Mouse (Mus musculus) stomach, embryonic 16.5 days (tissue): Measurements from ENCODE around the gene Rab38. TPM values are rescaled to one million over a fixed set of nuclear protein-coding genes. Genes with fewer than 3 reads are reported as not detected.
A peak's percentile ranks its signal among the peaks of the same experiment; 100 is the strongest.

Source experiments
- ATAC-seq: fragments of 200-750 bp; cut with Nextera tagmentation; 2 replicates; pipeline ENCODE4 v1.8.0; 2017; ENCODE audit warnings: moderate number of reproducible peaks, moderate TSS enrichment; ENCODE audit not compliant: insufficient read depth, low FRiP score
- H3K27ac ChIP-seq: fragments of 300-500 bp; sonication (generic); 2 replicates; pipeline ENCODE4 v1.5.1; 2014; ENCODE audit warnings: low read length
- H3K27me3 ChIP-seq: fragments of 300-500 bp; sonication (generic); 2 replicates; pipeline ENCODE4 v1.6.1; 2014; ENCODE audit warnings: low read length, control low read depth, mixed read lengths; ENCODE audit not compliant: control insufficient read depth, insufficient read depth
- H3K36me3 ChIP-seq: fragments of 300-500 bp; sonication (generic); 2 replicates; pipeline ENCODE4 v1.6.1; 2014; ENCODE audit warnings: low read length; ENCODE audit not compliant: control insufficient read depth, insufficient read depth
- H3K4me1 ChIP-seq: fragments of 300-500 bp; sonication (generic); 2 replicates; pipeline ENCODE4 v1.6.1; 2014; ENCODE audit warnings: low read length, control low read depth, mixed read lengths; ENCODE audit not compliant: control insufficient read depth, insufficient read depth
- H3K4me2 ChIP-seq: fragments of 300-500 bp; sonication (generic); 2 replicates; pipeline ENCODE4 v1.6.1; 2014; ENCODE audit warnings: low read depth, low read length, mixed read lengths
- H3K4me3 ChIP-seq: fragments of 300-500 bp; sonication (generic); replicated peaks from 2 replicates; pipeline ENCODE4 v1.5.1; 2014; ENCODE audit warnings: mild to moderate bottlenecking, low read length
- H3K9ac ChIP-seq: fragments of 300-500 bp; sonication (generic); 2 replicates; pipeline ENCODE4 v1.6.1; 2014; ENCODE audit warnings: low read length
- H3K9me3 ChIP-seq: fragments of 300-500 bp; sonication (generic); replicated peaks from 2 replicates; pipeline ENCODE4 v1.6.1; 2016; ENCODE audit warnings: low read length, control low read depth; ENCODE audit not compliant: control insufficient read depth
- WGBS: fragments of 180-500 bp; shearing (Covaris S2); extraction: QIAGEN DNeasy Blood & Tissue Kit; methylation state at CpG from one replicate; pipeline ENCODE4 v1.1.7; 2014; 5-methylcytosine and 5-hydroxymethylcytosine counted together
- polyA plus RNA-seq: library from polyadenylated mRNA; unstranded; fragments of >200 nt; fragmentation: Nextera tagmentation; extraction: Ambion mirVana; gene quantifications from 2 replicates; pipeline ENCODE4 v1.2.1, GENCODE M21; 2015

Rab38 gene
- polyA plus RNA-seq: 22.5 and 29.0 TPM in 2 replicates

DNA sequence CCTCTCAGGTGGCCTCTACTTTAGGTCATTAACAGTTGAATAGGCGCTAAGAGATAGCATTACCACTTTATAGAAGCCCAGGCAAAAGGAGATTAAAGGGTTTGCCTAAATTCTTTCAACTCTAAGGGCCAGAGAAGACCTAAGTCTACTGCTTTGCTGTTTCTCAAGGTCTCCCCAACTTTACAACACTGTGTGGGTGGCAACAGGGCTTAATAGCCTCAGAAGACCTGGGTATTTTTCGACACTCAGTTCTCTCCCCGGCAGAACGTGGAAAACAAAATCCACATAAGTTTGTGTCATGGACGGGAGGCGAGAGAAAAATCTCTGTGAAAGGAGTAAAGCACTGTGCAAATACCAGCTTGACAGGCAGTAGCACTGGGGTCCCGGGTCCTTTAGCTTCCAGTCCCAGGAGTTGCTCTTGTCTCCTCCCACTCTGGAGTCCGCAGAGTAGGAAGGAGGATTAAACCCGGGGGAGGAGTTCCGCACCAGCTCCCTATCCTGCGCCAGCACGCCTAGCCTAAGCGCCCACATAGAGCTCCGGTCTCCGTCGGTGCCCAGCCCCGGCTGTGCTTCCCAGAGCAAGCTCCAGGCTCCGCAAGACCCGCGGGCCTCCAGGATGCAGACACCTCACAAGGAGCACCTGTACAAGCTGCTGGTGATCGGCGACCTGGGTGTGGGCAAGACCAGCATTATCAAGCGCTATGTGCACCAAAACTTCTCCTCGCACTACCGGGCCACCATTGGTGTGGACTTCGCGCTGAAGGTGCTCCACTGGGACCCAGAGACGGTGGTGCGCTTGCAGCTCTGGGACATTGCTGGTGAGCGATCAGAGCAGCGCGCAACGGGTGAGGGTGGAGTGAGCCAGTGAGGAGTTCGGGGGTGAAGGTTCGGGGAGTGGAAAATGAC is at the start of gene Rab38:
Rab38 (plus strand) TSS at position 488 of the 906 bp plus-strand sequence.
- H3K9me3 ChIP-seq: no peaks in the 10 kb centered on the region
- under 1% methylated on average over 35 of the region's 35 CpGs for WGBS
- H3K27ac ChIP-seq: peak within 1 kb of the TSS; percentile 70
- H3K4me1 ChIP-seq: no peaks in the 10 kb centered on the region
- H3K9ac ChIP-seq: peak within 1 kb of the TSS; percentile 82
- H3K4me3 ChIP-seq: peak within 1 kb of the TSS; percentile 67
- H3K27me3 ChIP-seq: no peaks in the 10 kb centered on the region
- no peaks in the 10 kb centered on the region for H3K36me3 ChIP-seq
- H3K4me2 ChIP-seq: peak within 1 kb of the TSS; percentile 93
- ATAC-seq: peak; percentile 98

DNA sequence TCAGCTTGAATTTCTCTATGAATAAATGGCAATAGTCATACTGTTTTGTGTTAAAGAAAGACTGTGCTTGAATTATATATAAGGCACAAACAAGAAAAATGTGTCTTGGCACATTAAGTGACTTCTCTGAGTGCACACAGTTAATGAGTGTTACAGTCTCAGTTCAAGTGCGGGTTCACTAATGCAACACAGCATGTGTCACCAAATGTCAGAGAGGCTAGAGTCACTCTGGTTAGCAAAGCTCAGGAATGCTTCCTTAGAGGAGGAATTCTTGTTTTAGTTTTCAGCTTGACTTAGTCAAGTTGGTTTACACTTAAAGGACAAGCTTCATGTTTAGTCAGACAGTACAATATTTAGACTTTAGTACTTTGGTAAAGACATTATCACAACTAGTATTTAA is 35.5 kb upstream of the Rab38 start:
- 64% methylated on average over 1 of the region's 1 CpGs for WGBS
- Histone ChIP-seq H3K4me2 (no peak overlapping the region), H3K36me3 (no peaks in the 10 kb centered on the region), H3K27ac (no peak overlapping the region), H3K9me3 (no peaks in the 10 kb centered on the region), H3K4me1 (no peaks in the 10 kb centered on the region), H3K27me3 (no peaks in the 10 kb centered on the region), H3K9ac (no peak overlapping the region), H3K4me3 (no peak overlapping the region)
- no peak for ATAC-seq

DNA sequence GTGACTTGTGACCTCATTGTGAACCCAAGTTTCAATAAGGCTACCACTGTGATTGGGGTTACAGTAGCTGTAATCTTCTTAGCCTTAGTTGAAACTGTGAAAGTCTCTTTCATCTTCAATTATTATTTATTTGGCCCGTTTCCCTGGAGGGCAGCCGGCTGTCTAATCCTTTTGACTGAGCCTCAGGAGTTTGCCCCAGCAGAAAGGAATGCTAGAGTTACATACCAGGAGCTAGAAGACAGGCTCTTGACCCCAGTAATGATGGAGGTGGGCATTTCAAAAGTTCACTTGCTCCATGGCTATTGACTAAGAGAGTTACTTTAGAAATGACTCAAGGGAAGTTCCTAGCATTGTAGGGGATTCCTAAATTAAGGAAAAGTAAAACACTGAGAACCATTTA is 34.3 kb upstream of the Rab38 start:
- Histone ChIP-seq H3K4me3 (no peak overlapping the region), H3K27ac (no peak overlapping the region), H3K4me1 (no peaks in the 10 kb centered on the region), H3K27me3 (no peaks in the 10 kb centered on the region), H3K36me3 (no peaks in the 10 kb centered on the region), H3K9me3 (no peaks in the 10 kb centered on the region), H3K4me2 (no peak overlapping the region), H3K9ac (no peak overlapping the region)
- ATAC-seq: no peak
- WGBS: 18% methylated on average over 2 of the region's 2 CpGs

DNA sequence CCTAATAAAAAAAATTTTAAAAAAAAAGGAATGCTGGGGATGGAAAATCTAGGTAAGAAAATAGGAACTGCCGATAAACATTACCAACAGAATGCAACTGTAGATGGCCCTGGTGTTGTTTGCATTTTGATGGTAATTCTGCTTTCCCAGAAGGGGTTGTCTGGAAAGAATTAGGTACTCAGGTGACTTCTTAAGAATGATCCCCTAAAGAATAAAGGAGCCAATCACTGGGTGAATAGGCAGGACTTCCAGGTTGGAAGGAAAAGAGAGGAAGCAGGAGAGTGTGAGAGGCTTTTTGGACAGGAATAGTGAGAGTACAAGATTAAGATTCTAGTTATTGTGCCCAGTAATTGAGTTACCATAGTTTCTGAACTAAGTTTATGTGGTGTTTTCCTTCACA is 24.8 kb upstream of the Rab38 start:
- ATAC-seq: no peak
- Histone ChIP-seq H3K27me3 (no peaks in the 10 kb centered on the region), H3K4me2 (no peak overlapping the region), H3K9ac (no peak overlapping the region), H3K4me1 (no peaks in the 10 kb centered on the region), H3K27ac (no peak overlapping the region), H3K9me3 (no peaks in the 10 kb centered on the region), H3K36me3 (no peaks in the 10 kb centered on the region), H3K4me3 (no peak overlapping the region)
- 95% methylated on average over 1 of the region's 1 CpGs for WGBS

DNA sequence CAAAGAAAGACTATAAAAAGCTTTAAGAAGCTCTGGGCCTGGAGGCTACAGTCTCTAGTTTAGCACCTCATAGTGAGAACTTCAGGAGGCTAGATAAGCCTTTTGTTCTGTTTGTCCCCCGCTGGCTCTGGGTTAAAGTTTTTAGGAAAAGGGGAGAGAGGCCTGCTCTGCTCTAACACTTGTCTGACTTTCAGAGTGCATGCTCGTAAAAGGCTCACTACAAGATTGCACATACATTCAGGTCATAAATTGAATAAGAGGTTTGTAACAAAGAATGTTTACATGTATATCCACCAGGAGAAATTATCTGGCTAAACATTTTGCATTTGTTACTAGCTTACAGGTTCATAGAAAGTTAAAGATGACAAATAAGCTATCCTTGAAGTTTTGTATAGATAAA is 23.6 kb upstream of the Rab38 start:
- H3K27me3 ChIP-seq: no peaks in the 10 kb centered on the region
- H3K4me3 ChIP-seq: no peak overlapping the region
- no peaks in the 10 kb centered on the region for H3K4me1 ChIP-seq
- no peak overlapping the region for H3K4me2 ChIP-seq
- no peaks in the 10 kb centered on the region for H3K36me3 ChIP-seq
- H3K9ac ChIP-seq: no peak overlapping the region
- no peaks in the 10 kb centered on the region for H3K9me3 ChIP-seq
- no peak for ATAC-seq
- 84% methylated on average over 2 of the region's 2 CpGs for WGBS
- no peak overlapping the region for H3K27ac ChIP-seq

DNA sequence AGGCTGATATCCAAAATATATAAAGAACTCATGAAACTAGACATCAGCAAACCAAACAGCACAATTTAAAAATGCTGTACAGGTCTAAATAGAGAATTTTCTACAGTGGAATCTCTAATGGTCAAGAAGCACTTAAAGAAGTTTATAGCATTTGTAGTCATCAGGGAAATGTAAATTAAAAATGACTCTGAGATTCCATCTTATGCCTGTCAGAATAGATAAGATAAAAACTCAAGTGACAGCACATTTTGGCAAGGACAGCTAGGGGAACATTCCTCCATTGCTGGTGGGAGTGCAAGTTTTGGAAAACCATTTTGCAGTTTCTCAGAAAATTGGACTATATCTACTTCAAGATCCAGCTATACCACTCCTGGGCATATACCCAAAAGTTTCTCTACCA is 8.3 kb upstream of the Rab38 start:
- Histone ChIP-seq H3K4me2 (no peak overlapping the region), H3K9me3 (no peaks in the 10 kb centered on the region), H3K9ac (no peak overlapping the region), H3K27me3 (no peaks in the 10 kb centered on the region), H3K36me3 (no peaks in the 10 kb centered on the region), H3K4me3 (no peak overlapping the region), H3K27ac (no peak overlapping the region), H3K4me1 (no peaks in the 10 kb centered on the region)
- no peak for ATAC-seq

DNA sequence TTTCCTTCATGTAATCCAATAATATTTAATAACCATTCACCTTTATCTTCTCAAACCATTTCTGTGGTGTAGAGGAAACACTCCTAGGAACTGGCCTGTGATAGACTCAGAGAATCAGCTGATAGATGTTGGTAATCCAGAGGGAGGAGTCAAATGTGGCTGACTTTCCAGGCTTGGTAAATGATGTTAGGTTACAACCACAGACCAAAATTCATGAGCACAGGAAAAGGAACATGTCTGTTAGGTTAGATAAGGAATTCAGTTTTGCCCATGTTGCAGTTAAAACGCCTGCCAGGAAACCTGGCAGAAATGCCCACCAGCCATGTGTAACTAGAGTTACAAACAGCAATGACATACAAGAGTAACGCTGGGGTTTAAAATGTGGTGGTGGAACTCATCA is 6.2 kb upstream of the Rab38 start:
- Histone ChIP-seq H3K9ac (no peak overlapping the region), H3K27me3 (no peaks in the 10 kb centered on the region), H3K4me1 (no peaks in the 10 kb centered on the region), H3K27ac (no peak overlapping the region), H3K36me3 (no peaks in the 10 kb centered on the region), H3K4me2 (no peak overlapping the region), H3K9me3 (no peaks in the 10 kb centered on the region), H3K4me3 (no peak overlapping the region)
- WGBS: 74% methylated on average over 2 of the region's 2 CpGs
- ATAC-seq: no peak

DNA sequence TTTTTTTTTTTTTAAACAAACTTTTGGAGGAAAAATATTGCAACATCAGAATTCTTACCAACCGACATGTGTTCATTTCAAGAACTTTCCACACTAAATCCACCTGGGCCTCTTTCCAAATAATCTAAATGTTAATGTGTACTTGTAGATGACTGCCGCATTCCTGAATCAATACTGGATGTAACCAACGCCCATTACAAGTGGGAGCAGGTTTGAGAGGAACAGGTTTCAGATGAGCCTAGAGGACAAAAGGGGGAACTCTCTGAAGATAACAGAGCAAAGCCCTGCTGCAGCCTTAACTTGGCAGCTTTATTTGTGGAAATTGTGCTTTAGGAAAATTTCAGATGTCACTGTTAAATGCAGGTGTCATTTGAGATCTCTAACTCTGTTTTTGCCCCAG is 4.3 kb upstream of the Rab38 start:
- ATAC-seq: no peak
- 44% methylated on average over 3 of the region's 3 CpGs for WGBS

DNA sequence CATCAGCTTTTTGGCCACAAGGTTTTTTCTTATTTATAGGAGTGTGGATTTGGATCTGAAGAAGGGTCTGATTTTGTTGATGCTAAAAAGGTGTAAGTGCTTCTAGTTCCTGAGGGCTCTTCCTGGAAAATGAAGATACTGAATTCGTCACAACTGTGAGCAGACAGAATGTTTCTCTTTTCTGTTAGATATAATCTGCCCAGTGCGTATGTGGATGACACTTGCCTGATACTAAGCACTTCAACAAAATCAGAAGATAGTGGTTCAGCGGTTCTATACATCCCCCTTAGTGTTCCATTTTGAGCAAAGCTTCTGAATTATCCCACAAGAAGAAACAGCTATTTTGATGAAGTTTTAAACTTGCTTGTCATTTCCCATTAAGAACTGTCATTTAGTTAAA is 2.6 kb upstream of the Rab38 start:
- no peak overlapping the region for H3K27ac ChIP-seq
- H3K4me3 ChIP-seq: no peak overlapping the region
- no peaks in the 10 kb centered on the region for H3K9me3 ChIP-seq
- ATAC-seq: no peak
- no peak overlapping the region for H3K4me2 ChIP-seq
- H3K36me3 ChIP-seq: no peaks in the 10 kb centered on the region
- H3K9ac ChIP-seq: no peak overlapping the region
- 75% methylated on average over 3 of the region's 3 CpGs for WGBS
- H3K4me1 ChIP-seq: no peaks in the 10 kb centered on the region
- H3K27me3 ChIP-seq: no peaks in the 10 kb centered on the region

More for the DNA sequence above, 4.3 kb upstream of the Rab38 start:
- Histone ChIP-seq H3K9ac (no peak overlapping the region), H3K27me3 (no peaks in the 10 kb centered on the region), H3K9me3 (no peaks in the 10 kb centered on the region), H3K27ac (no peak overlapping the region), H3K4me1 (no peaks in the 10 kb centered on the region), H3K4me3 (no peak overlapping the region), H3K36me3 (no peaks in the 10 kb centered on the region), H3K4me2 (no peak overlapping the region)
